Mouse (Mus musculus) spleen, adult 2 months (tissue): ENCODE results near the gene Itgam. TPM values are rescaled to one million over a fixed set of nuclear protein-coding genes. Genes with fewer than 3 reads are reported as not detected.
"Not testable (repeated sequence)": the region's sequence is repeated elsewhere in the genome, so short reads cannot be mapped to it uniquely, and the experiment has no call there.

Source experiments
- DNase-seq, 2 experiments: peaks; one replicate each; pipeline versions ENCODE4 v3.0.0 to v3.0.0-alpha.2; 2012 to 2021; ENCODE audit warnings: low spot score in 2 of 2, low read depth in 1 of 2
- H3K27ac ChIP-seq: fragments of 200-500 bp; 2 replicates; pipeline ENCODE4 v1.5.1; 2012; ENCODE audit warnings: low read length, inconsistent platforms; ENCODE audit not compliant: insufficient read depth
- H3K27me3 ChIP-seq: fragments of 200-500 bp; 2 replicates; pipeline ENCODE4 v1.6.1; 2012; ENCODE audit warnings: mild to moderate bottlenecking, moderate library complexity, low read length, inconsistent platforms; ENCODE audit not compliant: control insufficient read depth, insufficient read depth
- H3K36me3 ChIP-seq: fragments of 200-500 bp; 2 replicates; pipeline ENCODE4 v1.6.1; 2012; ENCODE audit warnings: mild to moderate bottlenecking, low read length, inconsistent platforms; ENCODE audit not compliant: control insufficient read depth, insufficient read depth
- H3K4me1 ChIP-seq: fragments of 200-500 bp; 2 replicates; pipeline ENCODE4 v1.6.1; 2011; ENCODE audit warnings: inconsistent platforms; ENCODE audit not compliant: control insufficient read depth, insufficient read depth, insufficient read length
- H3K4me3 ChIP-seq: fragments of 200-500 bp; 2 replicates; pipeline ENCODE4 v1.5.1; 2011; ENCODE audit warnings: mild to moderate bottlenecking, inconsistent platforms; ENCODE audit not compliant: insufficient read depth, insufficient read length; ENCODE audit errors: extremely low read depth
- CTCF ChIP-seq: fragments of 200-500 bp; IDR thresholded peaks from 2 replicates; pipeline ENCODE4 v1.5.1; 2011; ENCODE audit warnings: mild to moderate bottlenecking, inconsistent platforms; ENCODE audit not compliant: insufficient read depth, insufficient read length, insufficient replicate concordance; ENCODE audit errors: extremely low read depth
- POLR2A ChIP-seq: fragments of 200-500 bp; IDR thresholded peaks from 2 replicates; pipeline ENCODE4 v1.6.1; 2011; ENCODE audit warnings: low read depth, low read length, inconsistent platforms
- WGBS: fragments of 180-500 bp; shearing (Covaris S2); methylation state at CpG from one replicate; pipeline ENCODE4 v1.1.7; 2018; 5-methylcytosine and 5-hydroxymethylcytosine counted together
- polyA plus RNA-seq: library from polyadenylated mRNA; depleted of rRNA; stranded (reverse); fragments of >200 nt; gene quantifications from 2 replicates; pipeline ENCODE4 v1.2.3, GENCODE M21; 2012

Itgam gene
- polyA plus RNA-seq, 1 experiment, result 11.1 TPM

DNA sequence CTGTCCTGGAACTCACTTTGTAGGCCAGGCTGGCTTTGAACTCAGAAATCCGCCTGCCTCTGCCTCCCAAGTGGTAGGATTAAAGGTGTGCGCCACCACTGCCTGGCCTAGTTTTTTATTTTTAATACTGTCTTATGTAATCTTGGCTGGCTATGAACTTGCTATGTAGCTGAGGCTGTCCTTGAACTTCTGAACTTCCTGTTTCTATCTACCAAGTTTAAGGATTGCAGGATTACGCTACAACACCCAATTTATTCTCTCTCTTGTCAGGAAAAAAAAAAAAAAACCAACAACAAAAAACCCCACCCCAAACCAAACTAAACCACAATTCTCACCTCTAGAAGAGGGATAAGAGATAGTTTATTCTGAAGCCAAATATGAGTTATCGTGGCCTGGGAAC is 28.8 kb upstream of the Itgam start:
- Histone ChIP-seq H3K27ac (no peak overlapping the region), H3K4me1 (peaks cover 3% of the 10 kb centered on the region; the same call in 1 of the 2 replicates), H3K36me3 (no peaks in the 10 kb centered on the region), H3K27me3 (no peaks in the 10 kb centered on the region), H3K4me3 (no peak overlapping the region)
- DNase-seq, result no peak
- 83% methylated on average over 4 of the region's 4 CpGs for WGBS
- TF ChIP-seq CTCF (no peak), POLR2A (no peak)

DNA sequence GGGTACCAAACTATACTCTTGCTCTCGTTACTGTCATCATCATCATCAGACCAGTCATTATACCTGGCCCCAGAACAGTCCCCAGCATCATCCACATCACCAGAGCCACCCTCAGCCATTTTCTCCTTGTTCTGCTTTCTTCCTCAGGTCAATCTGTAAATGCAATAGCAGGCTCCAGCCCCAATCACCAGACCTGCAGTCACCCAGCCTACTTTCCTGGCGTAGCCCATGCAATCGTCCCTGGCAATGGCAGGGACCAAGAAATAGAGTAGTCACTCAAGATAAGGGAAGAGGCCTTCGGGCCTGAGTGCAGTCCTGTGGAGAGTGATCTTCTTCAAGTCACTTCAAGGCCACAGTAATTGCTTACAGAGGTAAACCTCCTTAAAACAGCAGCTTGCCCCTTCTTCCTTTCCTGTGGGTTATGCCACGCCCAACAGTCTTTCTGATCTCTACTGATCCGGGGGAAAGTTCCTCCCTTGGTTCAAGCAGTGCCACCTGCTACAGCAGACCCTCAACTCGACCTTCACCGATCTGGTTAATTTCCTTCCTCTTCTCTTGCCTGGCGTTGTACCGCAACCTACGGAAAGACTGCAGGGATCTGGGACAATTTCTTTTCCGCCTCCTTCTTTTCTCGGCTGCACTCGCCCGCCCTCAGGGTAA is 20.1 kb upstream of the Itgam start:
- not testable (repeated sequence) for H3K4me3 ChIP-seq, H3K4me1 ChIP-seq, H3K36me3 ChIP-seq, H3K27ac ChIP-seq, H3K27me3 ChIP-seq, DNase-seq
- WGBS, result 15% methylated on average over 15 of the region's 15 CpGs

DNA sequence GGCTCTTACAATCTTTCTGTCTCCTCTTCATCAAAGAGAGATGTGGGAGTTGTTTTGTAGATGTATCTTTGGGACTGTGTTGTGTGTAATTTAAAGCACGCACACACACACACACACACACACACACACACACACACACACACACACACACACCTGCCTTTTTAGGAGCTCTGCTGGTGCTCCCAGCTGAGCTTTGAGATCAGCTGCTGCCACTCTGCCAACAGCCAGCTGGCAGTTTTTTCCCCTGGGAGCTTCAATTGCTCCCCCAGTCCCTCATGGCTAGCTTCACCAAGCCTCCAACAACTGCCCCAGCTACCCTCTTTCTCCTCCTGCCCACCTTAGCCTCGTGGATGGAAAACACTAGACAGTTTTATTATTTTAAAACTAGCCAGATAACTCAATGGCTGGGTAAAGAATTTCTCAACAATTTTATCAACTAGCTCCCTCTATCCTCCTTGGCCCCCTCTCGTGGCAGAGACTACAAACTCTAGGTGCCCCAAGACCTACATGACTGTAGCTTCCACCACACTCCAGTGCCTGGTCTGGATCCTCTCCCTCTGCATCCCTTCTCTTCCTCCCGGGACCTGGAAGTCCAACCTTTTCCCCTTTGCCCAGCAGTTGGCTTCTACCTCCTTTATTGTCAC is 18.2 kb upstream of the Itgam start:
- Histone ChIP-seq H3K36me3 (no peaks in the 10 kb centered on the region), H3K27ac (no peak overlapping the region), H3K4me3 (no peak overlapping the region), H3K4me1 (peaks cover 1% of the 10 kb centered on the region; the same call in 1 of the 2 replicates), H3K27me3 (no peaks in the 10 kb centered on the region)
- DNase-seq, result peak in 1 of 2 experiments; percentile 26
- TF ChIP-seq POLR2A, result no peak
- no peak for TF ChIP-seq CTCF
- 39% methylated on average over 4 of the region's 4 CpGs for WGBS

DNA sequence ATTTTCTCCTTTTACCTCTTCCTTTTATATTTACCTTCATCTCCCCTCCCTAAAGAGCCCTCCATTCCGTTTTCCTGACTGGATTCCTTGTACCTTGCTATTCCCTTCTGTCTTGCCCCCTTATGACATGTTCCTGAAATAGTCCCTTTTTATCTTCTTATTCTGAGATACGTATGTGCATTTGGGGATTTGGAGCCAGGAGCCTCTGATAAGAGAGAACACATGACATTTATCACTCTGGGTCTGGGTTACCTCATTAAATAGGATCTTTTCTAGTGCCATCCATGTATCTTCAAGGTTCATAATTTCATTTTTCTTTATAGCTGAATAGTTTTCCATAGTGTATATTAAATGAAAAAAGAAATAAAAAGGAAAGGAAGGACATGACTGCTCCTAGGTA is 16.8 kb upstream of the Itgam start:
- Histone ChIP-seq H3K4me3 (no peak overlapping the region), H3K27ac (no peak overlapping the region), H3K27me3 (no peaks in the 10 kb centered on the region), H3K36me3 (no peaks in the 10 kb centered on the region), H3K4me1 (peaks cover 9% of the 10 kb centered on the region; the same call in 1 of the 2 replicates)
- no peak for DNase-seq
- 87% methylated on average over 2 of the region's 2 CpGs for WGBS
- TF ChIP-seq CTCF, result no peak
- no peak for TF ChIP-seq POLR2A

DNA sequence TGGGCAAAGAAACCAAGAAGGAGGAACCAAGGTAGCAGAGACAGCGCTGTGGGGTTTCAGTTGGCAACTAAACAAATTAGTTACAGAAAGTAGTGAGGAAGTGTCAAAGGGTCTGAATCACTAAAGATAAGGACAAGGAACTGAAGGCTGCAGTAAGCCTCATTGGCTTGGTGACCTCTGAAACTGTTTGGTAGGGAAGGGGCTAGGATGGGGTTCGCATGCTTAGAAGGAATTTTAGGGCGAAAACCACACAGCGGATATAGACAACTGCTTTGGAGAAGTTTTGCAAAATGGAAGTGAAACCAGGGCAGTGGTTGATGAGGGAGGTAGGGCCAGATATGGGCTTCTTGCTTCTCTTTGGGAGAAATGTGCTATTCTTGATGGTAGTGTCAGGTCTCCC is 13.6 kb upstream of the Itgam start:
- H3K4me1 ChIP-seq, result peaks cover 14% of the 10 kb centered on the region; the same call in 1 of the 2 replicates
- no peaks in the 10 kb centered on the region for H3K27me3 ChIP-seq
- WGBS, result 21% methylated on average over 4 of the region's 4 CpGs
- H3K36me3 ChIP-seq, result no peaks in the 10 kb centered on the region
- DNase-seq, result no peak
- peak overlapping the region; percentile 32; the same call in 1 of the 2 replicates for H3K4me3 ChIP-seq
- H3K27ac ChIP-seq, result peak overlapping the region; percentile 90
- TF ChIP-seq CTCF, result no peak
- no peak for TF ChIP-seq POLR2A

DNA sequence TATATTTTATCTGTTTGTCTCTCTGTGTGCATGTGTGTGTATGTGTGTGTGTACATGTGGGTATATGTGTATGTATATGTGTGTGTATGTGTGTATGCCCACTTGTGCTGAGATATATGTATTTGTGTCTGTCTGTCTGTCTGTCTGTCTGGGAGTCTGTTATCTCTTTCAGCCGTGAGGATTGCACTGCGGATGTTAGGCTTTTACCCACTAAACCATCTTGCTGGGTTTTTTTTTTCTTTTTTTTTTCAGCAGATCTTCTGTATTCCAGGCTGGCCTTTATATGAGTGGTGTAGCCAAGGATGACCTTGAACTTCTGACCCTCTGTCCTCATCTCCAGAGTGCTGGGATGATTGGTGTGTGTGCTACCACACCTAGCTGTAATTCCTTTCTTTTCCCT is 13.2 kb upstream of the Itgam start:
- peaks cover 13% of the 10 kb centered on the region; the same call in 1 of the 2 replicates for H3K4me1 ChIP-seq
- WGBS, result 15% methylated on average over 2 of the region's 2 CpGs
- no peak for DNase-seq
- H3K27me3 ChIP-seq, result no peaks in the 10 kb centered on the region
- H3K36me3 ChIP-seq, result no peaks in the 10 kb centered on the region
- no peak overlapping the region; the same call in 1 of the 2 replicates for H3K27ac ChIP-seq
- H3K4me3 ChIP-seq, result no peak overlapping the region
- TF ChIP-seq CTCF (no peak), POLR2A (no peak)

DNA sequence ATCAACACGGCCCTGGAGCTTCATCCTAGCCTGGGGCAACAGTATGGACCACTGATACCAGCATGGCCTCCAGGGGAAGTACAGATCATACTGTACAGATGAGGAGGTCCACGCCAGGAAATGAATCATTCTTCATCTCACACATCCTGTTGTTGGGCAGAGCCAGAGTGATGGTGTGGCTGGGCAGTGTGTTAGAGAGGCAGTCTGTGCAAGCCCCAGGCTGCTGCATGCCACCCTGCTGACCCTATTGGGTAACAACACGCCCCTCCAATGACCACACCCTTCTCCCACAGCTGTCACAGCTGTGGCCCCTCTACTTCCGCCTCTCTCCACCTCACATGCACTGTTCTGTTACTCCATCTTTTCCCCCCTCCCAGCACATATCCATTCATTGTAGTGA is 11.7 kb upstream of the Itgam start:
- no peaks in the 10 kb centered on the region for H3K36me3 ChIP-seq
- TF ChIP-seq POLR2A (no peak), CTCF (no peak)
- DNase-seq, result no peak
- no peak overlapping the region for H3K4me3 ChIP-seq
- 37% methylated on average over 4 of the region's 4 CpGs for WGBS
- peaks cover 13% of the 10 kb centered on the region; the same call in 1 of the 2 replicates for H3K4me1 ChIP-seq
- peak overlapping the region; percentile 24 for H3K27ac ChIP-seq
- no peaks in the 10 kb centered on the region for H3K27me3 ChIP-seq
